Mouse (Mus musculus): ENCODE data around the gene Il16. TPM values are rescaled to one million over a fixed set of nuclear protein-coding genes. Genes with fewer than 3 reads are reported as not detected.

Gene Il16
- polyA plus RNA-seq, 1 experiment = 15.7 TPM

DNA sequence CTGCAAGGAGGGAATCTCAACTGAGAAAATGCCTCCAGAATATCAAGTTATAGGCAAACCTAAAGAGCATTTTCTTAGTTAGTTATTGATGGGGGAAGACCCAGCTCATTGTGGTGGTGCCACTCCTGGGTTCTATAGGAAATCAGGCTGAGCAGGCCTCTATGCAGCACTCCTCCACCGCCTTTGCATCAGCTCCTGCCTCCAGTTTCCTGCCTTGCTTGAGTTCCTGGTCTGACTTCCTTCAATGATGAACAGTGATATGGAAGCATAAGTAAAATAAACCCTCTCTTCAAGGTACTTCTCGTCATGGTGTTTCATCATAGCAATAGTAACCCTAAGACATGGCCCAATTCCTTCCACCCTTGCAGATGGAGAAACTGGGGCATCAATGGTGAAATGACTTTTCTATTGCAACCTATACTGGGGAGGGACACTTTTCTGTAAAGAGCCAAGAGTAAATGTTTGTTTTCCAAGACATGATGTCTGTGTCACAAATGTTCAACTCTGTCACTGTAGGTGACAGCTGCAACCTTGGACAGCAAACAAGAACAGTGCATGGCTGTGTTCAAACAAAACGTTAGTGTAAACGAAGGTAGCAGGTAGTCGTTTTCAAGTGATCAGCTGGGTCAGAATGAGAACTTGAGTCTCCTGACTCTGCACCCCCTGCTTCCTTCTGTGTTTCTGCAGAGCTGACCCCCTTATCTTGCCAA lies 77.4 kb downstream of the Il16 start:
- Histone ChIP-seq H3K4me1 (ENCODE audit: control insufficient read depth, insufficient read depth, low read length) (no peaks in the 10 kb centered on the region), H3K4me3 (replicated peaks; ENCODE audit: extremely low read depth, low read depth, low read length) (no peak overlapping the region)
- no peak for DNase-seq
- TF ChIP-seq CTCF (IDR thresholded peaks at IDR 0.05; ENCODE audit: insufficient read depth, low read length) (no peak), POLR2A (IDR thresholded peaks at IDR 0.05; ENCODE audit: borderline replicate concordance, extremely low read depth, low read depth, low read length) (no peak)
- 69% methylated on average over 5 of the region's 5 CpGs for WGBS

DNA sequence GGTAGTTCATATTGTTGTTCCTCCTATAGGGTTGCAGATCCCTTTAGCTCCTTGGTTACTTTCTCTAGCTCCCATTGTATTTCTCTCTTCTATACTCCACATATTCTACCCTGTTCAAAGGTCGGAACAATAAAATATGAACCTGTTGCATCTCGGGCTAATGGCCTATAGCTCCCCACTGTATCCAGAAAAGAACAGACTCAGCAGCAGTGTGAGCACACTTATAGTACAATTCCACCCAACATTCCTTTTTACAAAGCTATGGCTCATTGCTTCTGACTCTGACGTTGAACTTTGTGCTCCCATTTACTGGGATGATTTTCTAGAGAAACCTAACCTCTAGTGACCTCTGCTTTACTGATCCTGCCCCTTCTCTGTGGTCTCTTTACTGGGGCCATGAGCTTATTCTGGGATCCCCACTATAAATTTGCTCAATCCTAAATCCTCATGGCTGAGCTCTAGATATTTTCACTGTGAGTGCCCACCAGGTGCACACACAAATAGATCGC lies 79.4 kb downstream of the Il16 start:
- no peak for DNase-seq
- TF ChIP-seq CTCF (IDR thresholded peaks at IDR 0.05; ENCODE audit: insufficient read depth, low read length) (no peak), POLR2A (IDR thresholded peaks at IDR 0.05; ENCODE audit: borderline replicate concordance, extremely low read depth, low read depth, low read length) (no peak)
- WGBS = 92% methylated on average over 4 of the region's 4 CpGs
- Histone ChIP-seq H3K4me3 (replicated peaks; ENCODE audit: extremely low read depth, low read depth, low read length) (no peak overlapping the region), H3K4me1 (ENCODE audit: control insufficient read depth, insufficient read depth, low read length) (no peaks in the 10 kb centered on the region)

GRCm38 (mm10) chr7:83662711-83663375 lies 82.7 kb downstream of the Il16 start:
- no peak for DNase-seq
- 0 out of 2 replicates have a peak, but pooled peaks cover 2% of the 10 kb centered on the region for H3K4me1 ChIP-seq (ENCODE audit: control insufficient read depth, insufficient read depth, low read length)
- TF ChIP-seq CTCF (IDR thresholded peaks at IDR 0.05; ENCODE audit: insufficient read depth, low read length) (no peak), POLR2A (IDR thresholded peaks at IDR 0.05; ENCODE audit: borderline replicate concordance, extremely low read depth, low read depth, low read length) (no peak)
- no peak overlapping the region for H3K4me3 ChIP-seq (replicated peaks; ENCODE audit: extremely low read depth, low read depth, low read length)
- 86% methylated on average over 6 of the region's 6 CpGs for WGBS

GRCm38 (mm10) chr7:83661763-83662162 lies 83.8 kb downstream of the Il16 start:
- TF ChIP-seq CTCF (IDR thresholded peaks at IDR 0.05; ENCODE audit: insufficient read depth, low read length) (no peak), POLR2A (IDR thresholded peaks at IDR 0.05; ENCODE audit: borderline replicate concordance, extremely low read depth, low read depth, low read length) (no peak)
- 97% methylated on average over 3 of the region's 3 CpGs for WGBS
- no peak overlapping the region for H3K4me3 ChIP-seq (replicated peaks; ENCODE audit: extremely low read depth, low read depth, low read length)

GRCm38 (mm10) chr7:83661031-83661430 lies 84.5 kb downstream of the Il16 start:
- DNase-seq = no peak
- Histone ChIP-seq H3K4me3 (replicated peaks; ENCODE audit: extremely low read depth, low read depth, low read length) (no peak overlapping the region), H3K4me1 (ENCODE audit: control insufficient read depth, insufficient read depth, low read length) (0 out of 2 replicates have a peak, but pooled peaks cover 2% of the 10 kb centered on the region)
- TF ChIP-seq CTCF (IDR thresholded peaks at IDR 0.05; ENCODE audit: insufficient read depth, low read length) (no peak), POLR2A (IDR thresholded peaks at IDR 0.05; ENCODE audit: borderline replicate concordance, extremely low read depth, low read depth, low read length) (no peak)
- 87% methylated on average over 10 of the region's 10 CpGs for WGBS

More at GRCm38 (mm10) chr7:83661763-83662162, 83.8 kb downstream of the Il16 start:
- DNase-seq = no peak
- H3K4me1 ChIP-seq (ENCODE audit: control insufficient read depth, insufficient read depth, low read length) = 0 out of 2 replicates have a peak, but pooled peaks cover 2% of the 10 kb centered on the region

- TF ChIP-seq CTCF (IDR thresholded peaks at IDR 0.05; ENCODE audit: insufficient read depth, low read length) = no peak
- no peak for TF ChIP-seq POLR2A (IDR thresholded peaks at IDR 0.05; ENCODE audit: borderline replicate concordance, extremely low read depth, low read depth, low read length)
- DNase-seq = no peak
- H3K4me1 ChIP-seq (ENCODE audit: control insufficient read depth, insufficient read depth, low read length) = peaks cover 7% of the 10 kb centered on the region; the same call in 1 of the 2 replicates
- 78% methylated on average over 11 of the region's 11 CpGs for WGBS
- no peak overlapping the region for H3K4me3 ChIP-seq (replicated peaks; ENCODE audit: extremely low read depth, low read depth, low read length)
Measured at GRCm38 (mm10) chr7:83660273-83660691, 85.2 kb downstream of the Il16 start.

DNA sequence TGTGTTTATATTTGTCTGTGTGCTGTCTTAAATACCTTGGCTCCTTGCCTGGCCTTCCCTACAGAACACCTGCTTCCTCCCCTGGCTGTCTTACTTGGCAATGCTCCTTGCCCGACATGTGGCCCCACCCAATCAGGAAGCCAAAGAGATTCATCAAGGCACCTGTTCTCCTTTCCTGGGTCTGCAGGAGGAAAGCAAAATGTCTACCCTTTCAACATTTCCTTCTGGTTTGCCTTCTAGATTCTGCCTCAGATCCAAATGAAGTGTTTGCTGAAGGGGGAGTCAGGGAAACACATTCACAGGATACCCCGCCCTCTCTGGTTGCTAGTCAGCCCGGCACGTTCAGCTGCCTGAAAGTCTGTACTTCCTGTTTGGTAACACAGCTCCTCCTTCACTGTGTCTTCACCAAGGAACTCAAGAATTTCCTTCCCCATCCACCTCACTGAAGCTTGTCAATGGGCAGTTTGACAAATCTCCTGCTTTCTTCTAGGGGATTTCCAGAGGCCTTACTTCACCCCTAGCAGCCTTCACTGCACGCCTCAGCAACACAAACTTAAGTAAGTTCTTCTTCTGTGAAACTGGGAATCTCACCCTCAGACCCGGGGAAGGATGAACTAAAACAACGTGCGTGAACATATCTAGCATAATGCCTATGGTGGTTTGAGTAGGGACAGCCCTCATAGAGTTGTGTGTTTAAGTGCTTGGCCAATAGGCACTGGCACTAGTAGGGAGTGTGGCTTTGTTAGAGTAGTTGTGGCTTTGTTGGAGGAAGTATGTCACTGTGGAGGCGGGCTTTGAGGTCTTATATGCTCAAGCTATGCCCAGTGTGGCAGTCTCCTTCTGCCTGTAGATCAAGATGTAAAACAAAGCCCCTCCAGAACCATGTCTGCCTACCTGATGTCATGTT lies 86.1 kb downstream of the Il16 start:
- TF ChIP-seq CTCF (IDR thresholded peaks at IDR 0.05; ENCODE audit: insufficient read depth, low read length) (no peak), POLR2A (IDR thresholded peaks at IDR 0.05; ENCODE audit: borderline replicate concordance, extremely low read depth, low read depth, low read length) (no peak)
- no peak overlapping the region for H3K4me3 ChIP-seq (replicated peaks; ENCODE audit: extremely low read depth, low read depth, low read length)
- 41% methylated on average over 9 of the region's 9 CpGs for WGBS
- peaks cover 7% of the 10 kb centered on the region; the same call in 1 of the 2 replicates for H3K4me1 ChIP-seq (ENCODE audit: control insufficient read depth, insufficient read depth, low read length)
- DNase-seq = no peak

- Histone ChIP-seq H3K4me1 (ENCODE audit: control insufficient read depth, insufficient read depth, low read length) (peaks cover 7% of the 10 kb centered on the region; the same call in 1 of the 2 replicates), H3K4me3 (replicated peaks; ENCODE audit: extremely low read depth, low read depth, low read length) (no peak overlapping the region)
- TF ChIP-seq POLR2A (IDR thresholded peaks at IDR 0.05; ENCODE audit: borderline replicate concordance, extremely low read depth, low read depth, low read length) (no peak), CTCF (IDR thresholded peaks at IDR 0.05; ENCODE audit: insufficient read depth, low read length) (no peak)
- WGBS = 27% methylated on average over 1 of the region's 1 CpGs
- DNase-seq = no peak
Measured at GRCm38 (mm10) chr7:83658716-83659115, 86.8 kb downstream of the Il16 start.

All from lung, adult 2 months (tissue).